Mouse (Mus musculus): ENCODE results near the gene Prps1. TPM values are rescaled to one million over a fixed set of nuclear protein-coding genes. Genes with fewer than 3 reads are reported as not detected.
"Not testable (repeated sequence)": the region's sequence is repeated elsewhere in the genome, so short reads cannot be mapped to it uniquely, and the experiment has no call there.

Prps1 gene
- polyA plus RNA-seq, 1 experiment from 2014 or later: 18.3 TPM

GRCm38 (mm10) chrX:140491884-140492571 lies 35.6 kb downstream of the Prps1 start:
- Histone ChIP-seq H3K4me1 (replicated peaks; ENCODE audit: control insufficient read depth, insufficient read depth) (no peaks in the 10 kb centered on the region), H3K9me3 (ENCODE audit: control insufficient read depth, low read length) (no peaks in the 10 kb centered on the region), H3K4me3 (ENCODE audit: low read depth, low read length) (no peak overlapping the region), H3K9ac (ENCODE audit: low read length) (no peak overlapping the region), H3K27me3 (ENCODE audit: control insufficient read depth, insufficient read depth, low read length) (no peaks in the 10 kb centered on the region), H3K4me2 (replicated peaks; ENCODE audit: low read depth) (no peak overlapping the region), H3K36me3 (ENCODE audit: control insufficient read depth, insufficient read depth, low read length) (no peaks in the 10 kb centered on the region), H3K27ac (replicated peaks) (no peak overlapping the region)
- DNase-seq (ENCODE audit: low spot score) (no peak), ATAC-seq (ENCODE audit: low FRiP score, low TSS enrichment) (no peak)
- WGBS: 55% methylated on average over 10 of the region's 10 CpGs
- TF ChIP-seq EP300 (optimal IDR thresholded peaks at IDR 0.05): no peak
- peak; percentile 83 for TF ChIP-seq CTCF (IDR thresholded peaks at IDR 0.05; ENCODE audit: low read depth)

- H3K9me3 ChIP-seq (ENCODE audit: control insufficient read depth, low read length): no peaks in the 10 kb centered on the region
- H3K4me3 ChIP-seq (ENCODE audit: low read depth, low read length): no peak overlapping the region
- WGBS: 56% methylated on average over 7 of the region's 7 CpGs
- TF ChIP-seq EP300 (optimal IDR thresholded peaks at IDR 0.05): no peak
- no peak for TF ChIP-seq CTCF (IDR thresholded peaks at IDR 0.05; ENCODE audit: low read depth)
- H3K4me1 ChIP-seq (replicated peaks; ENCODE audit: control insufficient read depth, insufficient read depth): no peaks in the 10 kb centered on the region
- ATAC-seq (ENCODE audit: low FRiP score, low TSS enrichment): no peak
- H3K9ac ChIP-seq (ENCODE audit: low read length): no peak overlapping the region
- H3K27me3 ChIP-seq (ENCODE audit: control insufficient read depth, insufficient read depth, low read length): no peaks in the 10 kb centered on the region
- H3K36me3 ChIP-seq (ENCODE audit: control insufficient read depth, insufficient read depth, low read length): no peaks in the 10 kb centered on the region
- no peak overlapping the region for H3K4me2 ChIP-seq (replicated peaks; ENCODE audit: low read depth)
- no peak for DNase-seq (ENCODE audit: low spot score)
- no peak overlapping the region for H3K27ac ChIP-seq (replicated peaks)
Measured at GRCm38 (mm10) chrX:140493527-140494029, 37.2 kb downstream of the Prps1 start.

GRCm38 (mm10) chrX:140494170-140494569 lies 37.8 kb downstream of the Prps1 start:
- DNase-seq (ENCODE audit: low spot score) (no peak), ATAC-seq (ENCODE audit: low FRiP score, low TSS enrichment) (no peak)
- WGBS: 83% methylated on average over 6 of the region's 6 CpGs
- Histone ChIP-seq H3K27ac (replicated peaks) (no peak overlapping the region), H3K9ac (ENCODE audit: low read length) (no peak overlapping the region), H3K4me3 (ENCODE audit: low read depth, low read length) (no peak overlapping the region), H3K4me2 (replicated peaks; ENCODE audit: low read depth) (no peak overlapping the region), H3K27me3 (ENCODE audit: control insufficient read depth, insufficient read depth, low read length) (no peaks in the 10 kb centered on the region), H3K9me3 (ENCODE audit: control insufficient read depth, low read length) (no peaks in the 10 kb centered on the region), H3K4me1 (replicated peaks; ENCODE audit: control insufficient read depth, insufficient read depth) (no peaks in the 10 kb centered on the region), H3K36me3 (ENCODE audit: control insufficient read depth, insufficient read depth, low read length) (no peaks in the 10 kb centered on the region)
- TF ChIP-seq CTCF (IDR thresholded peaks at IDR 0.05; ENCODE audit: low read depth) (no peak), EP300 (optimal IDR thresholded peaks at IDR 0.05) (no peak)

GRCm38 (mm10) chrX:140498431-140498830 lies 42.0 kb downstream of the Prps1 start:
- not testable (repeated sequence) for DNase-seq (ENCODE audit: low spot score); H3K27me3 ChIP-seq (ENCODE audit: control insufficient read depth, insufficient read depth, low read length); H3K36me3 ChIP-seq (ENCODE audit: control insufficient read depth, insufficient read depth, low read length); H3K4me1 ChIP-seq (replicated peaks; ENCODE audit: control insufficient read depth, insufficient read depth); ATAC-seq (ENCODE audit: low FRiP score, low TSS enrichment); H3K27ac ChIP-seq (replicated peaks); H3K9ac ChIP-seq (ENCODE audit: low read length); H3K9me3 ChIP-seq (ENCODE audit: control insufficient read depth, low read length); H3K4me3 ChIP-seq (ENCODE audit: low read depth, low read length); H3K4me2 ChIP-seq (replicated peaks; ENCODE audit: low read depth)
- WGBS: 55% methylated on average over 4 of the region's 4 CpGs

- Histone ChIP-seq H3K27ac (replicated peaks) (no peak overlapping the region), H3K36me3 (ENCODE audit: control insufficient read depth, insufficient read depth, low read length) (no peaks in the 10 kb centered on the region), H3K27me3 (ENCODE audit: control insufficient read depth, insufficient read depth, low read length) (no peaks in the 10 kb centered on the region), H3K9ac (ENCODE audit: low read length) (no peak overlapping the region), H3K4me3 (ENCODE audit: low read depth, low read length) (no peak overlapping the region), H3K4me2 (replicated peaks; ENCODE audit: low read depth) (no peak overlapping the region), H3K4me1 (replicated peaks; ENCODE audit: control insufficient read depth, insufficient read depth) (no peaks in the 10 kb centered on the region), H3K9me3 (ENCODE audit: control insufficient read depth, low read length) (no peaks in the 10 kb centered on the region)
- TF ChIP-seq CTCF (IDR thresholded peaks at IDR 0.05; ENCODE audit: low read depth) (no peak), EP300 (optimal IDR thresholded peaks at IDR 0.05) (no peak)
- ATAC-seq (ENCODE audit: low FRiP score, low TSS enrichment) (no peak), DNase-seq (ENCODE audit: low spot score) (no peak)
- WGBS: 75% methylated on average over 5 of the region's 5 CpGs
Measured at GRCm38 (mm10) chrX:140500306-140500705, 43.9 kb downstream of the Prps1 start.

- Histone ChIP-seq H3K36me3 (ENCODE audit: control insufficient read depth, insufficient read depth, low read length) (no peaks in the 10 kb centered on the region), H3K4me1 (replicated peaks; ENCODE audit: control insufficient read depth, insufficient read depth) (no peaks in the 10 kb centered on the region), H3K4me2 (replicated peaks; ENCODE audit: low read depth) (no peak overlapping the region), H3K9me3 (ENCODE audit: control insufficient read depth, low read length) (no peaks in the 10 kb centered on the region), H3K4me3 (ENCODE audit: low read depth, low read length) (no peak overlapping the region), H3K27me3 (ENCODE audit: control insufficient read depth, insufficient read depth, low read length) (no peaks in the 10 kb centered on the region), H3K27ac (replicated peaks) (no peak overlapping the region), H3K9ac (ENCODE audit: low read length) (no peak overlapping the region)
- TF ChIP-seq EP300 (optimal IDR thresholded peaks at IDR 0.05) (no peak), CTCF (IDR thresholded peaks at IDR 0.05; ENCODE audit: low read depth) (0 out of 2 replicates have a peak, but pooled peaks have one; percentile 11)
- whole genome bisulfite sequencing: 54% methylated on average over 9 of the region's 9 CpGs
- DNase-seq (ENCODE audit: low spot score): no peak
- no peak for ATAC-seq (ENCODE audit: low FRiP score, low TSS enrichment)
Measured at GRCm38 (mm10) chrX:140501401-140502301, 45.2 kb downstream of the Prps1 start.
